In the genomic region with DNA sequence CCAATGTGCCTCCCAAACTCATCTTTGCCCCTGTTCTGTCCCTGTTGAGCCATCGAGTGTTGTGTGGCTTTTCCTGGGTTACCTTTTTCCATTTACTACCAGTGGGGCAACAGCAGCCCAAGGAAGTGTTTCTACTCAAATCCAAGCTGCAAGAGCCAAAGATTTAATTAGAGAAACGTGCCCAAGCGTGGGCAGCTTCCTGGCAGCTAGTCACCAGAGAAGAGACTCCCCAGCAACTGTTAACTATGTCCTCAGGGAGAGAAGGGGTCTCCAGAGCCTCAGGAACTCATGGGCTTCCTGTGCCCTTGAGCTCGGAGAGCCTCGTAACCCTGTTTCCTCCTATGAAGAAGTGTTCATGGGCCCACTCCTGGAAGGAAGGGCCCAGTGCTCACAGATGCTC, we compare ENCODE assay signal across 32 mouse cellular contexts. TPM values are rescaled to one million over a fixed set of nuclear protein-coding genes. Genes with fewer than 3 reads are reported as not detected.
"Had no signal": no experiment of that assay in that cellular context is flagged by ENCODE, and none has a peak within 500 bp of the region (broad histone marks: within the 10 kb centered on the region; RNA-seq: fewer than 3 reads in every experiment).

No protein-coding gene starts in this region.

- H3K36me3 ChIP-seq: heart, embryonic 10.5 days; heart, embryonic 12.5 days; heart, embryonic 13.5 days; heart, embryonic 15.5 days; hindbrain, embryonic 10.5 days; hindbrain, embryonic 12.5 days; hindbrain, embryonic 13.5 days; hindbrain, embryonic 15.5 days; intestine, embryonic 15.5 days; kidney, embryonic 15.5 days had no signal

- H3K4me3 ChIP-seq: heart, embryonic 10.5 days; heart, embryonic 12.5 days; heart, embryonic 13.5 days; heart, embryonic 15.5 days; hindbrain, embryonic 10.5 days; hindbrain, embryonic 12.5 days; hindbrain, embryonic 13.5 days; hindbrain, embryonic 15.5 days; intestine, embryonic 15.5 days; kidney, embryonic 15.5 days; layer of hippocampus, adult 2 months had no signal

- DNase-seq: heart, postnatal 10 days; heart, postnatal 14 days; heart, postnatal 36 days; heart, postnatal 4 days; kidney, adult 11 months; kidney, adult 18-20 months; kidney, adult 2 months; kidney, adult 8-10 months; kidney, adult 9 months; kidney, postnatal 10 days; kidney, postnatal 14 days; kidney, postnatal 25 days; kidney, postnatal 36 days; kidney, postnatal 4 days; layer of hippocampus, adult 9-11 months; layer of hippocampus, postnatal 36 days had no signal

- H3K27me3 ChIP-seq: heart, embryonic 12.5 days; heart, embryonic 13.5 days; heart, embryonic 15.5 days; hindbrain, embryonic 12.5 days; hindbrain, embryonic 13.5 days; hindbrain, embryonic 15.5 days; intestine, embryonic 15.5 days; kidney, embryonic 15.5 days had no signal

- H3K4me1 ChIP-seq: heart, embryonic 12.5 days; heart, embryonic 13.5 days; heart, embryonic 15.5 days; hindbrain, embryonic 15.5 days; intestine, embryonic 15.5 days had no signal

- H3K27ac ChIP-seq: heart, embryonic 10.5 days; heart, embryonic 13.5 days; heart, embryonic 15.5 days; hindbrain, embryonic 10.5 days; hindbrain, embryonic 12.5 days; hindbrain, embryonic 13.5 days; hindbrain, embryonic 14.5 days; hindbrain, embryonic 15.5 days; hindbrain, postnatal 0 days; intestine, embryonic 15.5 days; kidney, embryonic 15.5 days; kidney, postnatal 0 days; layer of hippocampus, adult 2 months had no signal

RNA-seq across cellular contexts. Expression of gene Tbx6, which starts 40.3 kb away (rescaled TPM):
- total RNA-seq: hematopoietic stem cell, adult 5-6 weeks had no signal
- polyA plus RNA-seq: heart, postnatal 0 days had no signal
